Comparison of ENCODE assay signal across 8 mouse cellular contexts in the genomic region with DNA sequence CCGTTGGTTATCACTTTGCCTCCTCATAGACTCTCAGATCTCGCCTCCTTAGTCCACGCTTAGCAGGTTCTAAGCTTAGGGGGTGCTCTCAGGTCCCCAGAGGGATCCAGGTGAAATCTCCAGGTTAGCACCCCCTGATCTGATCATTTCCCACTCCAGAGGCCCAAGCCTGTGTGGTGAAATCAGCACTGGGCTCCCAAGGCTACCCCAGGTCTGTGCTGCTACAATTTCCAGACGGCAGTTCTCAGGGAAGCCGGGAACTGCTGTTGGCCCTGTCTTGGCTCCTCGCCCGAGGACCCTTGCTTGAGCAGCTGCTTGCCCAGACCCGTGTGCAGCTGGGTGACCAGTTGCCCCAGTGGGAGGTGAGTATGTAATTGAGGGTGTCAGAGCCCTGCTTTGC. TPM values are rescaled to one million over a fixed set of nuclear protein-coding genes. Genes with fewer than 3 reads are reported as not detected.
DNase-seq lines count a peak whose midpoint lies in the region; ATAC-seq lines count a peak whose summit lies in the region.

No protein-coding gene starts in this region.

- peak overlapping the region; percentile 94 for H3K4me2 ChIP-seq in liver, embryonic 12.5 days

- ATAC-seq in liver, embryonic 12.5 days: no peak

- H3K4me1 ChIP-seq in liver, embryonic 12.5 days: peaks cover 40% of the 10 kb centered on the region

- DNase-seq in adrenal gland, adult (ENCODE audit: inconsistent age in 2 of 2, low spot score in 1 of 2): peak; percentile 42 to 52
- DNase-seq in adrenal gland, postnatal 4 days (ENCODE audit: low spot score in 2 of 2): no peak
- peak; percentile 21 for DNase-seq in thymus, postnatal 14 days
- DNase-seq in thymus, postnatal 25 days: no peak
- peak; percentile 67 for DNase-seq in testis, postnatal 10 days (ENCODE audit: low spot score)
- DNase-seq in layer of hippocampus, adult 18-20 months (ENCODE audit: low spot score in 2 of 2): no peak
- DNase-seq in gastrocnemius, postnatal 25 days: no peak

- peak overlapping the region; percentile 78 for H3K4me3 ChIP-seq in liver, embryonic 12.5 days

- no peaks in the 10 kb centered on the region for H3K9me3 ChIP-seq in liver, embryonic 12.5 days (replicated peaks)

- H3K36me3 ChIP-seq in liver, embryonic 12.5 days: peaks cover 38% of the 10 kb centered on the region

- peaks cover 15% of the 10 kb centered on the region for H3K27me3 ChIP-seq in liver, embryonic 12.5 days (replicated peaks)

- H3K9ac ChIP-seq in liver, embryonic 12.5 days: peak overlapping the region; percentile 85

- WGBS in liver, embryonic 12.5 days (ENCODE audit: insufficient replicate concordance): 46% methylated on average over 8 of the region's 8 CpGs

- peak overlapping the region; percentile 3; the same call in 1 of the 2 replicates for H3K27ac ChIP-seq in liver, embryonic 12.5 days

RNA-seq across cellular contexts. Expression of a gene that starts 0.8 kb away (rescaled TPM):
- 10 to 100 TPM in 1 of 2 experiments, 1 to 10 TPM in 1; 7.1 to 10.3 TPM for total RNA-seq in adrenal gland, postnatal 4 days (2021)
- 18.3 and 18.5 TPM in 2 replicates for polyA plus RNA-seq in liver, embryonic 12.5 days (2016; fragmentation: Nextera tagmentation; extraction: Ambion mirVana)
- under 1 TPM; 0.91 to 0.97 TPM for total RNA-seq in layer of hippocampus, adult 18-20 months (2021)
- total RNA-seq in gastrocnemius, postnatal 25 days (2021): under 1 TPM; 0.46 to 0.54 TPM

RNA-seq across cellular contexts. Expression of a gene that starts 10.9 kb away (rescaled TPM):
- 100 to 1,000 TPM; 129 to 134 TPM for total RNA-seq in adrenal gland, postnatal 4 days (2021)
- 96.9 and 99.8 TPM in 2 replicates for polyA plus RNA-seq in liver, embryonic 12.5 days (2016; fragmentation: Nextera tagmentation; extraction: Ambion mirVana)
- total RNA-seq in layer of hippocampus, adult 18-20 months (2021): 10 to 100 TPM in 1 of 2 experiments, 1 to 10 TPM in 1; 9.5 to 10.3 TPM
- 100 to 1,000 TPM in 1 of 2 experiments, 10 to 100 TPM in 1; 90.0 to 150 TPM for total RNA-seq in gastrocnemius, postnatal 25 days (2021)

RNA-seq across cellular contexts. Expression of a gene that starts 17.0 kb away (rescaled TPM):
- 100 to 1,000 TPM; 109 to 110 TPM for total RNA-seq in adrenal gland, postnatal 4 days (2021)
- 52.1 and 53.5 TPM in 2 replicates for polyA plus RNA-seq in liver, embryonic 12.5 days (2016; fragmentation: Nextera tagmentation; extraction: Ambion mirVana)
- 100 to 1,000 TPM in 1 of 2 experiments, 10 to 100 TPM in 1; 91.2 to 107 TPM for total RNA-seq in layer of hippocampus, adult 18-20 months (2021)
- total RNA-seq in gastrocnemius, postnatal 25 days (2021): 10 to 100 TPM; 39.5 to 52.5 TPM

RNA-seq across cellular contexts. Expression of a gene that starts 28.7 kb away (rescaled TPM):
- 1 to 10 TPM; 4.8 to 7.3 TPM for total RNA-seq in adrenal gland, postnatal 4 days (2021)
- polyA plus RNA-seq in liver, embryonic 12.5 days (2016; fragmentation: Nextera tagmentation; extraction: Ambion mirVana): 1.0 and 1.2 TPM in 2 replicates
- 10 to 100 TPM; 19.4 to 25.4 TPM for total RNA-seq in layer of hippocampus, adult 18-20 months (2021)
- total RNA-seq in gastrocnemius, postnatal 25 days (2021): under 1 TPM; 0.33 to 0.46 TPM

RNA-seq across cellular contexts. Expression of a gene that starts 58.9 kb away (rescaled TPM):
- 100 to 1,000 TPM; 129 to 138 TPM for total RNA-seq in adrenal gland, postnatal 4 days (2021)
- polyA plus RNA-seq in liver, embryonic 12.5 days (2016; fragmentation: Nextera tagmentation; extraction: Ambion mirVana): 7.2 and 7.7 TPM in 2 replicates
- 10 to 100 TPM; 69.6 to 75.6 TPM for total RNA-seq in layer of hippocampus, adult 18-20 months (2021)
- total RNA-seq in gastrocnemius, postnatal 25 days (2021): 10 to 100 TPM; 29.3 to 34.4 TPM

Comparison
In these comparisons a context has a peak if more than half of its experiments do, and no peak if none do; other contexts are left out.
1. DNase-seq: peak in adrenal gland, adult (2 of 2), thymus, postnatal 14 days (single experiment) and testis, postnatal 10 days (single experiment); none in adrenal gland, postnatal 4 days (0 of 2), thymus, postnatal 25 days (single experiment), layer of hippocampus, adult 18-20 months (0 of 2) and gastrocnemius, postnatal 25 days (single experiment).
2. RNA of a gene that starts 0.8 kb away (total RNA-seq): 7.1 to 10.3 TPM in adrenal gland, postnatal 4 days; 0.91 to 0.97 TPM in layer of hippocampus, adult 18-20 months and 0.46 to 0.54 TPM in gastrocnemius, postnatal 25 days; every median in the first group is over 4 times any median in the second.
3. RNA of a gene that starts 10.9 kb away (total RNA-seq): 90.0 to 150 TPM in gastrocnemius, postnatal 25 days and 129 to 134 TPM in adrenal gland, postnatal 4 days; 9.5 to 10.3 TPM in layer of hippocampus, adult 18-20 months; every median in the first group is over 4 times any median in the second.